8 mouse cellular contexts compared by ENCODE assay signal in genomic region chr3:122246986-122247767, GRCm38 (mm10). TPM values are rescaled to one million over a fixed set of nuclear protein-coding genes. Genes with fewer than 3 reads are reported as not detected.
DNase-seq lines count a peak whose midpoint lies in the region; ATAC-seq and TF ChIP-seq lines count a peak whose summit lies in the region.

No protein-coding gene starts in this region.

- peak overlapping the region; percentile 90 for H3K9ac ChIP-seq in heart, embryonic 14.5 days (ENCODE audit: low read length)
- 0 out of 2 replicates have a peak overlapping the region, but pooled peaks have one; percentile 92 for H3K9ac ChIP-seq in hindbrain, postnatal 0 days (replicated peaks; ENCODE audit: low read length)
- peak overlapping the region; percentile 97 for H3K9ac ChIP-seq in liver, postnatal 0 days (replicated peaks)

- H3K36me3 ChIP-seq in heart, embryonic 14.5 days (ENCODE audit: control insufficient read depth, insufficient read depth, low read length): no peaks in the 10 kb centered on the region
- H3K36me3 ChIP-seq in hindbrain, postnatal 0 days (ENCODE audit: insufficient read depth, low read length): no peaks in the 10 kb centered on the region
- H3K36me3 ChIP-seq in liver, postnatal 0 days (replicated peaks; ENCODE audit: insufficient read depth, low read length): peaks cover 10% of the 10 kb centered on the region

- peak; percentile 82 for TF ChIP-seq EP300 in liver, postnatal 0 days (IDR thresholded peaks at IDR 0.05; ENCODE audit: low read depth)

- H3K4me2 ChIP-seq in heart, embryonic 14.5 days (ENCODE audit: low read length): peak overlapping the region; percentile 73
- H3K4me2 ChIP-seq in hindbrain, postnatal 0 days (ENCODE audit: low read depth, low read length): peak overlapping the region; percentile 75
- H3K4me2 ChIP-seq in liver, postnatal 0 days (ENCODE audit: low read depth, low read length): peak overlapping the region; percentile 65

- ATAC-seq in heart, embryonic 14.5 days (ENCODE audit: insufficient number of reproducible peaks, insufficient read depth, low FRiP score, low read depth): no peak
- no peak for ATAC-seq in hindbrain, postnatal 0 days
- peak; percentile 51 for ATAC-seq in liver, postnatal 0 days

- no peak for DNase-seq in heart, postnatal 14 days
- DNase-seq in cerebellum, postnatal 10 days: peak; percentile 26 to 38
- DNase-seq in hindbrain, postnatal 0 days (ENCODE audit: low spot score): no peak
- DNase-seq in liver, postnatal 0 days: peak; percentile 74
- peak; percentile 60 for DNase-seq in yolk sac, embryonic 10.5 days (ENCODE audit: low spot score)
- no peak for DNase-seq in layer of hippocampus, postnatal 10 days (ENCODE audit: low spot score in 2 of 2)
- DNase-seq in layer of hippocampus, adult 8-10 months (ENCODE audit: low spot score in 2 of 2): no peak

- H3K4me3 ChIP-seq in heart, embryonic 14.5 days (ENCODE audit: control insufficient read depth in 1 of 2, insufficient read depth in 1 of 2, low read depth in 1 of 2, low read length in 2 of 2): peak overlapping the region in 1 of 2 experiments; percentile 79; a peak in 2 of 4 replicates
- peak overlapping the region; percentile 93 for H3K4me3 ChIP-seq in hindbrain, postnatal 0 days (ENCODE audit: low read length)
- peak overlapping the region; percentile 87 for H3K4me3 ChIP-seq in liver, postnatal 0 days (ENCODE audit: low read depth, low read length)

- TF ChIP-seq CTCF in hindbrain, postnatal 0 days (IDR thresholded peaks at IDR 0.05; ENCODE audit: low read depth): no peak
- TF ChIP-seq CTCF in liver, postnatal 0 days (IDR thresholded peaks at IDR 0.05; ENCODE audit: low read depth): no peak

- WGBS in heart, embryonic 14.5 days: 48% methylated on average over 12 of the region's 12 CpGs
- 56% methylated on average over 12 of the region's 12 CpGs for WGBS in hindbrain, postnatal 0 days
- WGBS in liver, postnatal 0 days (ENCODE audit: insufficient replicate concordance): 27% methylated on average over 12 of the region's 12 CpGs

- 0 out of 4 replicates have a peak overlapping the region, but pooled peaks of 1 of the 2 experiments have one; percentile 24 for H3K27ac ChIP-seq in heart, embryonic 14.5 days (replicated peaks in 1 of 2; ENCODE audit: control insufficient read depth in 1 of 2, insufficient read depth in 1 of 2, low read depth in 2 of 2, low read length in 2 of 2)
- H3K27ac ChIP-seq in hindbrain, postnatal 0 days: no peak overlapping the region
- H3K27ac ChIP-seq in liver, postnatal 0 days (ENCODE audit: low read depth): peak overlapping the region; percentile 99

- intact Hi-C loops in heart, postnatal 14 days (cut with DNase I): loop anchor here (2.0 to 5.0 kb wide), 3 partner anchors 26 to 220 kb away; partner anchors contain the start of gene Bcar3

- H3K4me1 ChIP-seq in heart, embryonic 14.5 days (ENCODE audit: control insufficient read depth in 2 of 2, insufficient read depth in 2 of 2, low read length in 2 of 2): peaks cover 2 to 16% of the 10 kb centered on the region in 2 experiments
- H3K4me1 ChIP-seq in hindbrain, postnatal 0 days (ENCODE audit: insufficient read depth, low read length): peaks cover 11% of the 10 kb centered on the region
- peaks cover 41% of the 10 kb centered on the region for H3K4me1 ChIP-seq in liver, postnatal 0 days (ENCODE audit: insufficient read depth)

- H3K27me3 ChIP-seq in heart, embryonic 14.5 days (ENCODE audit: control insufficient read depth, insufficient read depth, low read length): no peaks in the 10 kb centered on the region
- no peaks in the 10 kb centered on the region for H3K27me3 ChIP-seq in hindbrain, postnatal 0 days (ENCODE audit: insufficient read depth, low read length)
- H3K27me3 ChIP-seq in liver, postnatal 0 days (ENCODE audit: insufficient read depth, low read length): no peaks in the 10 kb centered on the region

- H3K9me3 ChIP-seq in heart, embryonic 14.5 days (ENCODE audit: control insufficient read depth, low read length): no peaks in the 10 kb centered on the region
- H3K9me3 ChIP-seq in hindbrain, postnatal 0 days (ENCODE audit: low read length): no peaks in the 10 kb centered on the region
- H3K9me3 ChIP-seq in liver, postnatal 0 days (ENCODE audit: low read length): no peaks in the 10 kb centered on the region

RNA-seq across cellular contexts. Expression of gene Gclm, which starts 1.8 kb away (rescaled TPM):
- 60.0 and 69.3 TPM in 2 replicates for polyA plus RNA-seq in heart, embryonic 14.5 days (2014; fragmentation: Nextera tagmentation; extraction: Ambion mirVana)
- 10 to 100 TPM; 57.2 to 61.6 TPM for total RNA-seq in heart, postnatal 14 days (2021)
- 32.1 and 36.9 TPM in 2 replicates for total RNA-seq in hindbrain, postnatal 0 days (2014; rRNA removed)
- polyA plus RNA-seq in hindbrain, postnatal 0 days (2015; fragmentation: Nextera tagmentation; extraction: Ambion mirVana): 65.0 and 67.6 TPM in 2 replicates
- 391 and 407 TPM in 2 replicates for polyA plus RNA-seq in liver, postnatal 0 days (2015; fragmentation: Nextera tagmentation; extraction: Ambion mirVana)
- 10 to 100 TPM; 54.4 to 67.7 TPM for total RNA-seq in layer of hippocampus, postnatal 10 days (2021)
- 10 to 100 TPM; 80.5 to 97.3 (median 88.5) TPM for total RNA-seq in layer of hippocampus, adult 8-10 months (2022)

RNA-seq across cellular contexts. Expression of gene Dnttip2, which starts 27.0 kb away (rescaled TPM):
- polyA plus RNA-seq in heart, embryonic 14.5 days (2014; fragmentation: Nextera tagmentation; extraction: Ambion mirVana): 41.1 and 42.9 TPM in 2 replicates
- 10 to 100 TPM; 23.9 to 24.1 TPM for total RNA-seq in heart, postnatal 14 days (2021)
- total RNA-seq in hindbrain, postnatal 0 days (2014; rRNA removed): 8.5 and 9.9 TPM in 2 replicates
- polyA plus RNA-seq in hindbrain, postnatal 0 days (2015; fragmentation: Nextera tagmentation; extraction: Ambion mirVana): 43.7 and 48.6 TPM in 2 replicates
- 23.8 and 25.3 TPM in 2 replicates for polyA plus RNA-seq in liver, postnatal 0 days (2015; fragmentation: Nextera tagmentation; extraction: Ambion mirVana)
- 10 to 100 TPM; 27.3 to 28.6 TPM for total RNA-seq in layer of hippocampus, postnatal 10 days (2021)
- total RNA-seq in layer of hippocampus, adult 8-10 months (2022): 10 to 100 TPM; 29.5 to 32.2 (median 31.1) TPM

RNA-seq across cellular contexts. Expression of gene Bcar3, which starts 46.8 kb away (rescaled TPM):
- polyA plus RNA-seq in heart, embryonic 14.5 days (2014; fragmentation: Nextera tagmentation; extraction: Ambion mirVana): 2.7 and 2.8 TPM in 2 replicates
- 1 to 10 TPM; 8.0 to 9.0 TPM for total RNA-seq in heart, postnatal 14 days (2021)
- 23.8 and 29.4 TPM in 2 replicates for total RNA-seq in hindbrain, postnatal 0 days (2014; rRNA removed)
- 6.3 and 7.7 TPM in 2 replicates for polyA plus RNA-seq in hindbrain, postnatal 0 days (2015; fragmentation: Nextera tagmentation; extraction: Ambion mirVana)
- polyA plus RNA-seq in liver, postnatal 0 days (2015; fragmentation: Nextera tagmentation; extraction: Ambion mirVana): 11.2 and 12.6 TPM in 2 replicates
- total RNA-seq in layer of hippocampus, postnatal 10 days (2021): 1 to 10 TPM; 6.1 to 7.0 TPM
- 10 to 100 TPM in 2 of 4 experiments, 1 to 10 TPM in 2; 8.3 to 11.7 (median 10.1) TPM for total RNA-seq in layer of hippocampus, adult 8-10 months (2022)

Comparison
In these comparisons a context has a peak if more than half of its experiments do, and no peak if none do; other contexts are left out.
1. DNase-seq: peak in cerebellum, postnatal 10 days (2 of 2), liver, postnatal 0 days (single experiment) and yolk sac, embryonic 10.5 days (single experiment); none in heart, postnatal 14 days (0 of 2), hindbrain, postnatal 0 days (single experiment), layer of hippocampus, postnatal 10 days (0 of 2) and layer of hippocampus, adult 8-10 months (0 of 2).
2. Peak in every context shown above with its lines, with median percentiles within 50 percentile points of each other: H3K4me2 ChIP-seq and H3K9ac ChIP-seq.